Mouse (Mus musculus): Measurements from ENCODE around the gene 4930402H24Rik.
A peak's percentile ranks its signal among the peaks of the same experiment; 100 is the strongest.
"Not testable (repeated sequence)": the region's sequence is repeated elsewhere in the genome, so short reads cannot be mapped to it uniquely, and the experiment has no call there.

The 4930402H24Rik gene

GRCm38 (mm10) chr2:130851363-130852246 is 54.6 kb downstream of the 4930402H24Rik start:
- no peak for DNase-seq

GRCm38 (mm10) chr2:130849688-130850087 is 56.5 kb downstream of the 4930402H24Rik start:
- no peak for DNase-seq

- DNase-seq: no peak
Observed at GRCm38 (mm10) chr2:130848313-130848712, 57.9 kb downstream of the 4930402H24Rik start.

- DNase-seq: no peak
Observed at GRCm38 (mm10) chr2:130843623-130844022, 62.6 kb downstream of the 4930402H24Rik start.

GRCm38 (mm10) chr2:130840846-130841245 is 65.4 kb downstream of the 4930402H24Rik start:
- peak; percentile 70 for DNase-seq

GRCm38 (mm10) chr2:130839874-130840661 is 66.1 kb downstream of the 4930402H24Rik start:
- DNase-seq: peak; percentile 91

- no peak for DNase-seq
Observed at GRCm38 (mm10) chr2:130839528-130839873, 66.7 kb downstream of the 4930402H24Rik start.

- DNase-seq: peak; percentile 49
Observed at GRCm38 (mm10) chr2:130839084-130839483, 67.1 kb downstream of the 4930402H24Rik start.

GRCm38 (mm10) chr2:130838131-130838530 is 68.1 kb downstream of the 4930402H24Rik start:
- DNase-seq: peak; percentile 31

- DNase-seq: no peak
Observed at GRCm38 (mm10) chr2:130833699-130834098, 72.5 kb downstream of the 4930402H24Rik start.

GRCm38 (mm10) chr2:130832582-130832981 is 73.6 kb downstream of the 4930402H24Rik start:
- no peak for DNase-seq

- no peak for DNase-seq
Observed at GRCm38 (mm10) chr2:130832012-130832411, 74.2 kb downstream of the 4930402H24Rik start.

GRCm38 (mm10) chr2:130830236-130830635 is 76.0 kb downstream of the 4930402H24Rik start:
- no peak for DNase-seq

GRCm38 (mm10) chr2:130829496-130829895 is 76.7 kb downstream of the 4930402H24Rik start:
- DNase-seq: no peak

- DNase-seq: peak; percentile 46
Observed at GRCm38 (mm10) chr2:130828668-130829067, 77.5 kb downstream of the 4930402H24Rik start.

GRCm38 (mm10) chr2:130828066-130828465 is 78.1 kb downstream of the 4930402H24Rik start:
- not testable (repeated sequence) for DNase-seq

- DNase-seq: peak; percentile 68
Observed at GRCm38 (mm10) chr2:130827410-130827809, 78.8 kb downstream of the 4930402H24Rik start.

- DNase-seq: no peak
Observed at GRCm38 (mm10) chr2:130818838-130819647, 87.2 kb downstream of the 4930402H24Rik start.

- DNase-seq: no peak
Observed at GRCm38 (mm10) chr2:130817865-130818264, 88.3 kb downstream of the 4930402H24Rik start.

- no peak for DNase-seq
Observed at GRCm38 (mm10) chr2:130816205-130816604, 90.0 kb downstream of the 4930402H24Rik start.

- DNase-seq: peak; percentile 43
Observed at GRCm38 (mm10) chr2:130814492-130814891, 91.7 kb downstream of the 4930402H24Rik start.

GRCm38 (mm10) chr2:130813729-130814128 is 92.5 kb downstream of the 4930402H24Rik start:
- no peak for DNase-seq

- no peak for DNase-seq
Observed at GRCm38 (mm10) chr2:130812487-130812886, 93.7 kb downstream of the 4930402H24Rik start.
